Mouse (Mus musculus): ENCODE measurements at regions not wholly inside any gene's neighbourhood (a gene's known extent, or its start where the extent isn't known, plus 50 kb on each side); places are given as distances from the start of the nearest gene placed in this dataset.

- no peak for ATAC-seq (ENCODE audit: insufficient number of reproducible peaks, low FRiP score, low TSS enrichment)
Measured at GRCm38 (mm10) chr10:111771010-111771409, 201.5 kb upstream of the Krr1 start.

GRCm38 (mm10) chr10:111777559-111777958 is 194.9 kb upstream of the Krr1 start:
- ATAC-seq (ENCODE audit: insufficient number of reproducible peaks, low FRiP score, low TSS enrichment): 0 out of 2 replicates have a peak, but pooled peaks have one; percentile 33

- no peak for ATAC-seq (ENCODE audit: insufficient number of reproducible peaks, low FRiP score, low TSS enrichment)
Measured at GRCm38 (mm10) chr10:111778111-111778510, 194.4 kb upstream of the Krr1 start.

DNA sequence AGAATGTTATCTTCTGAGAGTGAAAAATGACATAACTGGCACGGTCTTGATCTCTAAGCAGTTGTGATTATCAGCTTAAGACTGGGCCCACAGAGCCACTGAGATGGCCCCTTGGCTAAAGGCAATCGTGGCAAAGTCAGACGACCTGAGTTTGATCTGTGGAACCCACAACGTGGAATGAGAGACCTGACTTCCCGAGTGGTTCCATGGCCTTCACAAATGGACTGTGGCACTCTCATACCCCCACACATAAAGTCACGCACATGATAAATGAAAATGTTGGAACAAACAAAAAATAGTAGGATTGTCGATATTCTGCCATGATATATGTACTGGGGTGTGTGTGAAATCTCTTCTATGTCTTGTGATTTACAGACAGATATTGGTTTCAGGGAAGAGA is 192.5 kb upstream of the Krr1 start:
- ATAC-seq (ENCODE audit: insufficient number of reproducible peaks, low FRiP score, low TSS enrichment): no peak

DNA sequence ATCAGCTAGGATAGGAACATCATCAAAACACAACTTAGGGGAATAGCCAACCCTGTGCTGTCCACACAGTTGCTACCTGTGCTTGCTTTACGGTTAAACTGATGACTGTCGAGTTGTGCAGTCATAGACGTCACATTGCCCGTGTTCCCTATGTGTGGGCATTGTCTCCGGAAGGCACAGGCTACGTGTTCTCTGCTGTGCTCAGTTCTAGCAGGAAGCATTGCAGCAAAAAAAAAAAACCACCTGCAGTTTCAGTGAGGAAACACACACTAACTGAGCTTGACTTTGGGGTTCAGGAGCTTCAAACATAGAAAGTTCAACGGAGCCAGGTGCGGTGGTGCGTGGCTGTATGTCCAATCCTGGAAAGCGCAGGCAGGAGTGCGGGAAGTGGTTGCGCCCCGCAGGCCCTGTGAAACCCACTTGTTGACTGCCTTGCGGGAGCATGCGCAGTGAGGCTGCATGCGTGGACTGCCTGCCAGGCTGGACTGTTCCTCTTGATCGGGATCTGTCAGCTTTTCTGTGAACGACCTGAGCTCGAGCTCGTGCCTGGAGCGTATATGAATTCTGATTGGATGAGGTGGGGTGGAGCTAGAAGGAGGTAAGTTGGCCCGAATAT is 190.2 kb upstream of the Krr1 start:
- no peak for ATAC-seq (ENCODE audit: insufficient number of reproducible peaks, low FRiP score, low TSS enrichment)

- ATAC-seq (ENCODE audit: insufficient number of reproducible peaks, low FRiP score, low TSS enrichment): no peak
Measured at GRCm38 (mm10) chr10:111783496-111783895, 189.0 kb upstream of the Krr1 start.

- ATAC-seq (ENCODE audit: insufficient number of reproducible peaks, low FRiP score, low TSS enrichment): no peak
Measured at GRCm38 (mm10) chr10:111784065-111784853, 188.2 kb upstream of the Krr1 start.

GRCm38 (mm10) chr10:111787175-111787574 is 185.3 kb upstream of the Krr1 start:
- no peak for ATAC-seq (ENCODE audit: insufficient number of reproducible peaks, low FRiP score, low TSS enrichment)

GRCm38 (mm10) chr10:111789264-111789663 is 183.2 kb upstream of the Krr1 start:
- ATAC-seq (ENCODE audit: insufficient number of reproducible peaks, low FRiP score, low TSS enrichment): no peak

DNA sequence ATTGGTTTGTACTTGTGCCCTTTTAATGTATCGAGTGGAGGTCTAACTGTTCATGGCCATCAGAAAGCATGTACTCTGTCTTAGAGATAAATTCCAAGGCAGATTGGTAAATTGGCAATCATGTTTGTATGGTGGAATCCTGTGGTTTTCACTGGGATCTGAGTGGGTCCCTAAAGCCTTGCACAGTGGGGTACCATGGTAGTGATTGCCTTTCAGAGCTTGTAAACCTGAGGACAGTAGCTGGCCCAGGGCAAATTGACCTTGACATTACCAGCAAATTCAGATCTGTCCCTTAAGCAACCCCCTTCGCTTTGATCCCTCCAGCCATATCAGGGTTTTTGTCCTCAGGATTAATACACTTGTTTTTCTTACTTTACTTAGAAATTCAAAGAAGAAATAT is 181.6 kb upstream of the Krr1 start:
- no peak for ATAC-seq (ENCODE audit: insufficient number of reproducible peaks, low FRiP score, low TSS enrichment)

DNA sequence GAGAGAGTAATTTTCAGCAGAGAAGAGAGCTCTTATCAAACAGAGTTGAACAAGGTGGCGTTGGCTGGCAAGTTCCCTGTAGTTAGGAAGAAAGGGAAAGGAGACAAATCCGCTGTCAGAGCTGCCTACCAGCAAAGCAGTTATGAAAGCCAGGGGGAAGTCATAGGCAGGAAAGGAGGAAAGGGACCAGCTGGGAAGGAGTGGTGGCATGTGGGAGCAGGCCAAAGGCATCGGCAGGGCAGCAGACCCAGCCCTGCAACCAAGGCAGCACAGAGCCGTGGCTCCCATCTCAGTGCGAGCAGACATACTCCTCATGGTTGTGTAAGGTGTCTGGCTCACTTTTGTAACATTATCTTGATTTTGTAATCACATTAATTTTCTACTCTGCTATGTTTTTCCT is 177.4 kb upstream of the Krr1 start:
- no peak for ATAC-seq (ENCODE audit: insufficient number of reproducible peaks, low FRiP score, low TSS enrichment)

DNA sequence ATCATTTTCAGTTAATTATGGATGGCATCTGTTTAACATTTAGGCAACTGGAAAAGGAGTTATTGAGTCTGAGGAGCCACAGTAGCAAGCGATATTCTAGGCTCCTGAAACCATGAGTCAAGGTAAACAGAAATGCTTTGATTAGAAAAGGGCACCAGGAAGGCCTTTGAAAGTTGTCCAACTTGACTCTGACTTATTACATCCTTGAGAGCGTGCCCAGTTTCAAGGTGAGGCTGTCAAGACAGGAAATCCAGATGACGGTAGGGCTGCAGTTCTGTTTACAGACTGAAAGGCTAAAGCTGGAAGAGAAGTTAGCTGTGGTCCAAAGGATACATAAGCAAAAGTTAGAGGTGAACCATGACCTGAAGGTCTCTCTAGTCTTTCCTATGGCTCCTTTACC is 176.7 kb upstream of the Krr1 start:
- ATAC-seq (ENCODE audit: insufficient number of reproducible peaks, low FRiP score, low TSS enrichment): no peak

- no peak for ATAC-seq (ENCODE audit: insufficient number of reproducible peaks, low FRiP score, low TSS enrichment)
Measured at GRCm38 (mm10) chr10:111798851-111799281, 173.6 kb upstream of the Krr1 start.

- ATAC-seq (ENCODE audit: insufficient number of reproducible peaks, low FRiP score, low TSS enrichment): no peak
Measured at GRCm38 (mm10) chr10:111799850-111800589, 172.4 kb upstream of the Krr1 start.

DNA sequence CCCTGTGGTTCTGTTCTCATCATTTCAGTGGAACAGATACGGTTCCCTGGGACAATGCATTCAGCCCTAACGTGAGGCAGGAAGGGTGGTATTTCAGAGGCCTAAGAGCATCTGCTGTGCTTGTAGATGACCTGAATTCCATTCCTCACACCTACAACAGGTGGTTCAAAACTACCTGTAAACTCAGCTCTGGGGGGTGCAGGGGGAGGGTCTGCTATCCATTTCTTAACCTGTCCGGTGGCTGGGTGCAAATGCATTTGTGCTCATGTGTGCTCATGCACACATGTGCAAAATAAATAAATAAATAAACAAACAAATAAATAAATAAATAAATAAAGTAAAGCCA is 171.9 kb upstream of the Krr1 start:
- ATAC-seq (ENCODE audit: insufficient number of reproducible peaks, low FRiP score, low TSS enrichment): no peak

DNA sequence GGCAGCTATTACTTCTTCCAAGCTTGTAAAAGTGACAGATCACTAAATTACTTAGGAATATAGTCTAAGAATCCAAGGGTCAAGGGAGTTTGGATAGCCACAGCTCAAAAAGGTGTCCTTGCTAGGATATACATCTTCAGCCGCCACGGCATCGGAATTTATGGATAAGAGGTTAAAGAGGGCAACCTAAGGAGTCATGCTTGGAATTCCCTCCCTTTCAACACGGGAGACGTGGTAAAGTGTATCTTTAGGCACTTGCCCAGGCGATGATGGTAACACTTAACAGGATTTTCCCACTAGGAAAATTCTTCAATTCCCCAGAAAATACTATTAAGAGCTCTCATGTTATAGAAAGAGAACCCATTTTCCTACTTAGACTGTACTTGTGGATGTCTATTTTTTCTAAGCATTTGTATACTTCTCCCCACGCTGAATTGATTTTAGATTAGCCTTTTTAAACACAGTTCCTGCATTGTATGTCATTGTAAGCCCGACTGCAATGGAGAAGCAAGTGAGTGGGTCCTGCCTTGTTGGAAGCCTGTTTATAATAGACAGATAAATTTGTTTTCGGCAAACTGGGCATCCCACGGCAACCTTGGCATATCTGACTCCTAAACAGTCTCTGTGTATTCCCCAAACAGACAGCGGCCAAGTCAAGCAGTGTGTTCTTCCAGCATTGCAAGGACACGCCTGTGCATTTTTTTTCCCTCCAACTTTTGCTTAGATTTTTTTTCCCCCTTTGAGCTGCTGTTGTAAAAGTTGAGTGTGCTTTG is 171.3 kb upstream of the Krr1 start:
- ATAC-seq (ENCODE audit: insufficient number of reproducible peaks, low FRiP score, low TSS enrichment): no peak

GRCm38 (mm10) chr10:111801794-111802359 is 170.6 kb upstream of the Krr1 start:
- ATAC-seq (ENCODE audit: insufficient number of reproducible peaks, low FRiP score, low TSS enrichment): no peak

GRCm38 (mm10) chr10:111806333-111806732 is 166.1 kb upstream of the Krr1 start:
- ATAC-seq (ENCODE audit: insufficient number of reproducible peaks, low FRiP score, low TSS enrichment): no peak

DNA sequence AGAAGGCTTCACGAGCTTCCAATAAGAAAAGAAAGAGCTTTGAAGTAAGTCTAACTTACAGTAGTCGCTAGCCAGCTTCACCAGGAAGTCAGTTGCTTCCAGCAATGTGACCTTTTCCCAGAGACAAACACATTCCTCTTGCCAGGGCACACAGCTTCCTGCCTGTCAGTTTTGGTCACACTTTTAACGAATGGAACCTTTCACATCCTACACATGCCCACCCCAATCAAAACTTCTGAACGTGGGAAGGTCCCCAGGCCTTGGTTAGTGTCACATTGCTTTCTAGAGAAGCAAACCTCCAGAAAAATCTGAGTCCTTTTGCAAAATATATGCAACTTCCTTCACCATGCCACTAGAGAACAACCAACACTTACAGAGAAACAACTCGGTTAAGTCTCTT is 165.5 kb upstream of the Krr1 start:
- ATAC-seq (ENCODE audit: insufficient number of reproducible peaks, low FRiP score, low TSS enrichment): no peak

GRCm38 (mm10) chr10:111813736-111814135 is 158.7 kb upstream of the Krr1 start:
- ATAC-seq (ENCODE audit: insufficient number of reproducible peaks, low FRiP score, low TSS enrichment): no peak
